Mouse (Mus musculus): Measurements from ENCODE around the gene Vegfd.

The Vegfd gene

DNA sequence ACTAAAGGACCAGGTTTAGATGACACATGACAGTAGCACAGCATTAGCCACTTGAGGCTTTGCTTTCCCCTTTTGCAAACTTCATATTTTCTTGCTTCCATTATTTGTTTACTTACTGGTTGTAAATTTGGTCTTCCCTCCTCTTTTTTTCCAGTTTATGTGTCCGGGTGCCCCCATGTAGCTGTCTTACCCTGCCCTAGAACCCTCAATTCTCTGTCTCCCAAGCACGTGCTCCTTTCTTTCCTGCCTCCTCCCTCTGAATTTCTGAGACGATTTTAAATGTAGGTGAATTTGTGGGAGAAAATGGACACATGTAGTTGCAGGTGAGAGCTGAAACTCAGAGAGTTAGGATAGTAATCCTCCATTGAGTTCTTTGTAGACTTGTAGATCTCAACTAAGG lies 47.3 kb downstream of the Vegfd start:
- DNase-seq, result no peak

DNA sequence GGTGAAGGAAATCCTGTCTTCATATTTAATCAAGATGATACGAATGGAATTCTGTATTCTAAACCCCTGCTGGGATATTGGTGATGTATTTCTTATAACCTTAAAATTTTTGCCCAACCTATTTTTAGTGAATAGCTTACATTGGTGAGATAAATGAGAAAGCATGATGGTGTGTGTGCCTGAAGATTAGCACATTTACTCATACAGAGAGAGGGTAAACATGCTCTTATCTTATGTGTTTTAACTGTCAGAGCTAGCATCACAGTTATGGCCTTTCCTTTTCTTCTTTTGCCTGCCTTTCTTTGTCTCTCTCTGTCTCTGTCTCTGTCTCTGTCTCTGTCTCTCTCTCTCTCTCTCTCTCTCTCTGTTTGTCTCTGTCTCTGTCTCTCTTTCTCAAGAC lies 51.6 kb downstream of the Vegfd start:
- no peak for DNase-seq

DNA sequence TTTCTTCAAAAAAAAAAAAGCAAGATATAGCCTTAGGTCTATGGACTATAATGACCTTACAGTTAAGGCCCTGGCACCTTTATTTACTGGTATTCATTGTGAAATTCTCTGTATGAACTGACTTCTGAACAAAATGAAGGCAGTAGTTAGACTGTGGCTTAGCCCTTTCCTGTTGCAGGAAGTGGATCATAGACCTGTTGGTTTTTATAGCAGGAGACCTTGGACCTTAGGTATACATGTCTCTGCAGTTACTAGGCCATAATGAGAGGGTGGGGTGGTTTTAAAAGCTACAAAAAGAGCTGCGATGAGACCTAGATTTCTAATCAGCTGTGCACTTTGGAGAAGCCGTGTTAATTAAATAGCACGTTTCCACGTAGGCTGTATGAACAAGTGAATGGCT lies 54.1 kb downstream of the Vegfd start:
- no peak for DNase-seq

DNA sequence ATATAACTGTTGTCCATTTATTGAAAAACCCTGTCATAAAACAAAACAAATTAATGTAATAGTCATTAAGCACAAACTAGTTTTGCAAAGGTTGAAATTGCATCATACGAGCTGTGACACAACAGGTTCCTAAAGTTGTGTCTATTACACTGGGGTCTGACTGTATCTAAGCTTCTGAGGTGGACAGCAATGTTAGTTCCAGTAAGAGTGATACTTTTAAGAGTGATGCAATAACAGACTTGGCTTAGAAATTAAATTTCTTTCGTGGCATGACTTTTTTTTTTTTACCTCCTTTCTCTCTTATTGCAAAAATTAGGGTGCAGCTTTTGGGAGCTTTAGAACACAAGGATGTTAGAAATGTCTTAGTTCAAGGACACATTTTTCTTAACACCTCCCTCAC lies 55.0 kb downstream of the Vegfd start:
- DNase-seq, result no peak

DNA sequence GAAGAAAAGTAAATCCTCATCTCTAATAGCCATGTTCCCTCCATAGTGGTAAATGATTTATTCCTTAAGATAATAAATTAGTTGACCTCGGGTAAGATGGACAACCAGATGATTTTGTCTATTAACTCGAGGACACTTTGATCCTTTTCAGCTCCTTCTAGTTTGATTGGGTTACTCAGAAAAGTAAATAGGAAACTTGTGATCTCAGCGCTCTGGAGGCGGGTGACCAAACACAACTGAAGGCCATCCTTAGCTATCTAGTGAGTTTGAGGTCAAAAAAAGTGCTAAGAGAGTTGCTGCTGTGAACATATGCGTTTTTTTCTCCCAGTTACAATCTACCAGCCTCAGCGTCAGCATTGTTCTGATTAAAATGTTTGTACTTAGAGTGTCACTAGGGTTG lies 57.4 kb downstream of the Vegfd start:
- no peak for DNase-seq

DNA sequence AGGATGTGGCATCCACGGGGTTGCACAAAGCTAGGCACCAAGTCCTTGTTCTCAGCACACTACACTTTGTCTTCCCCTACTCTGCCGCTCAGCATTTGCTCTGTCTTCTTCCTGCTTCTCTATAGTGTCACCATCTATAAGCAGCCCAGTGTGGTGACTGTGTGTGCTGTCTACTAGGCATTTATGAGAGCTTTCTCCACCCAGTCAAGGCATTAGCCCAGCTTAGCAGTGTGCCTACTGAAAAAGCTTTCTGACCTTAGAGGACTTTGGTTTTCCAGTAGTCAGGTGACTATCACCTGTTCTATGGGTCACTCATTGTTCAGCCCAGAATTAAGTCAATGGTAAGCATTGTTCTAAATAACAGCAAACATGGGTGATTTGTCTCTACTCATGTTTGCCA lies 58.0 kb downstream of the Vegfd start:
- no peak for DNase-seq

DNA sequence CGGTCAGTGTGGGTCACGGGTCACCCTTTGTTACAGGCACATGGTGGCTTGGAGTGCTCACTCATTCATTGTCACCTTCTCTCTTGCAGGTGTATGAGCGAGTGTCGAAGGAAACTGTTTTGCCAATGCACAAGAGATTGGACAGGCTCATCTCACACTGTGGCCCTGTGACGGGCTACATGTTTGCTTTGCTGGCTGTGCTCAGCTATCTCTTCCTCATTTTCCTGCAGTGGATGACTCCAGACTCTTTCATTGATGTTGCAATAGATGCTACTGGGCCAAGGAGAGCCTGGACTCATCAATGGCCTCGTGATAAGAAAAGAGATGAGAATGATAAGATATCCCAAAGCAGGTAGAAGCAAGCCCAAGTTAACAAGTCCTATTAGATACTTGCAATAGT lies 58.4 kb downstream of the Vegfd start:
- DNase-seq, result no peak

DNA sequence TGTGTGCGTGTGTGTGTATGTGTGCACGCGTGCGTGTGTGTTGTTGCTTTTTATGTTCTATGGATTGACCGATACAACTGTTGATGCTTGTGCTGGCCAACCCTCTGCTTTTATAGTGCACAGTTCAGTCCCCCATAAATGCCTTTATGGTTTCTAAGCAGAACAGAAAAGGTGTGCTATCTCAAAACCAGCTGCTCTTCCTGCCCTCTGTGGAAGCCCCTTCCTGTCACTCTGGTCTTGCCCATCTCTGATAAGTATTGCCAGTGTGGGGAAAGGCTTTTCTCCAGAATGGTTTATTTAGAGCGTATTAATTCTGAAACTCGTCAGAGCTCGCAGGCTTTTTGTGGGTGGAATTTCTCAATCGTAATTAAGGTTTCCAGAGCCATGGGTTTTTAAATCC lies 59.5 kb downstream of the Vegfd start:
- no peak for DNase-seq

DNA sequence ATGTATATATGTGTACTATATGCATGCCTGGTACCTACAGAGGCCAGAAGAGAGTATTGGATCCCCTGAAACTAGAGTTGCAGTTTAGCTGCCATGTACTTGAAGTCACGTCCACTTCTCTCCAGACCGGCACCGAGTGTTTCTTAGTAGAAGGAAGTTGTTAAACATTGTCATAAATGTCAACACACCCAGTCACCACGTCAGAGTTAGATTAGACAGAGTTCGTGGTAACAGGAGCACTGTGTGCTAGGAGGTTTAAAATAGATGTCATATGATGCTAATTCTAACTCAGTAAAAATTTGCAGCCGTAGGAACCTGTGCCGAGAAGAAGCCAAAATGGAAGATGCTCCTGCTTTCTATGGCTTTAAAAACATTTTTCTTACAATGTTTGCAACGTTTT lies 63.5 kb downstream of the Vegfd start, which contains the start of gene Asb11:
Gene Asb11 (plus strand): TSS at position 286 of the 400 bp plus-strand sequence.
- no peak for DNase-seq

DNA sequence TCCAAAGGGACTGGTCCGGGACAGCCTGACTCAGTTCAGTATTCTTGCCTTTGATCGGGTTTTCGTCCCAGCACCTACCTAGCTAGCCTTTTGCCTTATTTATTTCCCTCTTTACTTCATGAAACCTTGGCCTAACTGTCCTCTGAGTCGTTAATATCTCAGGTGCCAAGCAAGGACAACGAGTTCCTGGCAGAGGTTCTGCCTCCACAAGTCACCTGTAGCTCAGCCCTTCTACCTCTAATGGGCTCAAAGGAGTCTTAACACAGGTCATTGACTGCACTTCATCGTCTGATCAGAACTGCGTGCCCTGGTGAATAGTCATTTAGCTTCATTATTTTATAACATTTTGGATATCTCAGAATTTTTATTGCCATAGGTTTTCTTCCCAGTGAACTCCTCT lies 66.3 kb downstream of the Vegfd start:
- DNase-seq, result no peak

DNA sequence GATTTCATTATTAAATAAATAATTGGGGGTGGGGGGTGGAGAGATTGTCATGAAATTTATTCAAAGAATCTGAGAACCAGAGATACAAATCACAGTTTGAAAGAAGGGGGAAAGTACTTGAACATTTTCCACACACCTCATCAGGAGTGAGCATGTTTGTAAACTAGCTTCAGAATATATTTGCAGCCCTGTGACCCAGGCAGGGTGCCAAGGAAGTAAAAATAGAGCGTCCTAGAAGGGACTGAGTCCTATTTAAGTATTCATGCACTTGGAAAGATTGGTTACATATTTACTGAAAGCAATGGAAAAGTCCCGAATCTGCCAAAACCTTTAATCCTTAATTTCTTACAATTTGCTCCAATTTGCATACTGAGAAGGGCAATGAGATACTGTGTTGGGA lies 67.0 kb downstream of the Vegfd start:
- DNase-seq, result no peak

DNA sequence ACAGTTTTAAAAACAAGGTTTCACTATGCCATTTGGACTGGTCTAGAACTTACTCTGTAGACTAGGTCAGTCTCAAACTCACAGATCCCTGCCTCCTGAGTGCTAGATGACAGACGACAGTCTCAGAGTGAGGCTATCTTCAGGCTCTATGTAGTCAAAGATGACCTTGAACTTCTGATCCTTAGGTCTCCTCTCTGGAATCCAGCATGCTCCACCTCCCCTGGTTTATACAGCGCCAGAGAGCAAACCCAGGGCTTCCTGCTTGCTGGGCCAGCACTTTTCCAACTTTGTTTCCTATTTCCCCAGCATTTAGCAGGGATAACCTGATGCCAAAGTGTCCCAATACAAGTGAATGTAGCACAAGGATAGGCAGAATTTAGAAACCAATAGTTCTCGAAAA lies 67.5 kb downstream of the Vegfd start:
- no peak for DNase-seq

DNA sequence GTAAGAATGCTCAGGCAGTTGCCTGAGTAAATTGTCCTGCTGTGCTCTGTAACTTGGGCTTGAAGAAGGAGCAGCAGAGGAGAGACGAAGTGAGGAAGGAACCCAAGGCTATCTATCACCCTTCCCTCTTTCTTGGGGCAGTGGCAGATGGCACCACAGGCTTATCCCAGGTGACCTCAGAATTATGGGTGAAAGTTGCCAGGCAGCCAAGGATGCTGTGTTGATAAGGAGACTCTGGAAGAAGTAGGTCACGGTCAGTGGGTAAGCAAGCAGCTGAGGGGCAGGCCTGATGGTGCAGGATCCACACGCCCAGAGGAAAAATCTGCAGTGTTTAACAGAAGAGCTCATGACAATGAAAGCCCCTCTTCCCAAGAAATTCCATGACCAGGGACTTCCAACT lies 68.1 kb downstream of the Vegfd start:
- no peak for DNase-seq

DNA sequence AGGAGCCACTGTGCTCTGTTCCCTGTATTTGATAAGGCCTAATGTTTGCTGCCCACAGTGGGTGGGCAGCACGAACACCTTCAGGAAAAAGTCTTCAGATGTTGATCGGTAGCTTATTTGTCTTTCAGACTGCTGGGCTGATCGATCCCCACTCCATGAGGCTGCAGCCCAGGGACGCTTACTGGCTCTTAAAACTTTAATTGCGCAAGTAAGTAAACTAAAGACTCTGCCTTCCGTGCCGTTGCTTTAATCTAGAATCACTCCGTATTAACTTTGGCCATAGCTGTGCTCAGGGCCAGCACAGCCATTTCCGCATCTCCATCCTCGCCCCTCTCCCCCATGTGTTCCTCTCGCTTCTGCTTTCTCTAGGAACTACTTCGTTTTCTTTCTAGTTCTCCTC lies 72.4 kb downstream of the Vegfd start:
- no peak for DNase-seq

DNA sequence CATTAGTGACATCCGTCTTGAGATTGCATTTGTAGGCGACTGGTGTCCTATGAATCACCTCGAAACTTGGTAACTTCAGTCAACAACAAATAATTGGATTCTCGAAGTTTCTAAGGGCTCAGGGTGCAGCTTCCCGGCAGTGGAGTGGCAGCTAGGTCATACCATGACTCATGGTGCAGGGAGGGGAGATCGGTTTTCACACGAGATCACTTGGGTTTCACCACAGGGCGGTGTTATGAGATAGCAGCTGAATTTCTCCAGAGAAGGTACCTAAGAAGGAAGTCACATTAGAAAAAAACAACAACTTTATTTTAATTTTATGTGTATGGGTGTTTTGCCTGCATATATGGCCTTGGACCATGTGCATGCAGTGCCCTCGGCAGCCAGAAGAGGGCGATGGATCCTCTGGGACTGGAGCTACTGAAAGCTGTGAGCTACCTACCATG lies 73.0 kb downstream of the Vegfd start:
- peak; percentile 32 for DNase-seq

DNA sequence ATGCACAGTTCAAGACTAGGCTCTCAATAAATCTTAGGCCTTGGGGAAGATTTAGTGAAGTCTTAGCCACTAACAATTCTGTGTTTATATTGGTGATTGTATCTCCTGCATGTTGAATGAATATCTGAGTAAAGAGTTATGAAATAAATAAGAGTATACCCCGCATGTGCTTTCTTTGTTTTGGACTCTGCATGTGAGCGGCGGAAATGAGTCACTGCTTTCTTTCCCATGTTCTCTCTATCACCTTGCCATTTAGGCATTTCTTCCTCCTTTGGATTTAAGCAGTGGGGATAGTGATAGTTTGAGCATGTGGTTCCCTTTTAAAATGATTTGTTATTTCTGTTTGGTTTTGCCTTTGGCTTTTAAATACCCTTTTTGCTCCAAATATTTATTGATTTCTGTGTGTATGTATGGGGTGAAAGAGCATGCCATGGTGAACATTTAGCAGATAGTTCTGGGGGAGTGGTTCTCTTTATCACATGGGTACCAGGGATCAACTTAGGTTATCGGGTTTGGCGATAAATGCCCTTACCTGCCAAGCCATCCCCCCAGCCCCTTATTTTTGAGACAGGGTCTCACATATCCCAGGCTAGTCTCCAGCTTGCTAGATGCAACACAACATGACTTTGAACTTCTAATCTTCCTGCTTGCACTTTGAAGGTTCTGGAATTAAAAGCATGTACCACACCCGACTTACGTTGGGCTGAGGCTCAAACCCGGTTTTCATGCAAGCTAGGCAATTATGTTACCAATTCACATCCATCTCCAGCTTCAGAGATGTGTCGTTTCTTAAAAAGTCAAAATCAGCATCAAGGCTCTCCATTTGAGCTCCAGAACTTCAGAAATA lies 73.9 kb downstream of the Vegfd start:
- DNase-seq, result no peak

DNA sequence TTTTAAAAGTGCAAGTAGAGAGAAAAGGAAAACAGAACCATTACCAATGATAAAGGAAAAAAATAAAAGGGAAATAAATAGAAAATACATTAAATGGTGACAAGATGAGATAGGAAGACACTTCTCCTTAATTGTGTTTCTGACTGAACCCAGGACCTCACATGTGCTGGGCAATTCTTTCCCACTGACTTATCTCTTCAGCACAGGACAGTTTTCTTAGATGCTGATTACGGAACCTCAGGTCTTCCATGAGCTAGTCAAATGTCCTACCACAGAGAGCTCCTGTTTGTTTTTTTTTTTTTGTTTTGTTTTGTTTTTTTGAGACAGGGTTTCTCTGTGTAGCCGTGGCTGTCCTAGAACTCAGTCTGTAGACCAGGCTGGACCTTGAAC lies 74.5 kb downstream of the Vegfd start:
- DNase-seq, result no peak

DNA sequence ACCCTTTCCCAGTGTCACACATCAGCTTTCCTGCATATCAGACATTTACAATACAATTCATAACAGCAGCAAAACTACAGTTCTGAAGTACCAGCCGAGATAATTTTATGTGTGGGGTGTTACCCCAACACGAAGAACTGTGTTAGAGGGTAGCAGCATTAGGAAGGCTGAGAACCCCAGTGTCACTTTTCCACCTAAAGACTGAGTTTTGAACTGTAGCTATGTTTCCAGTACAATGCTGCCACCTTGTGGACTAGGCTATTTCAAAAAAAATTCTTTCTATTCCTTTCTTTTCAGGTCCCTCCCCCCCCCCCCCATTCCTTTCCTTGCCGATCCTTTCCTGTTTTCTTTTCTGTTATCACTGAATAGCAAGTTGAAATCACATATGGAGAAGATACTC lies 76.0 kb downstream of the Vegfd start:
- DNase-seq, result peak; percentile 41
